Mouse (Mus musculus) neural tube, embryonic 11.5 days (tissue): Measurements from ENCODE around the gene Etv6. TPM values are rescaled to one million over a fixed set of nuclear protein-coding genes. Genes with fewer than 3 reads are reported as not detected.
A peak's percentile ranks its signal among the peaks of the same experiment; 100 is the strongest.
"Not testable (repeated sequence)": the region's sequence is repeated elsewhere in the genome, so short reads cannot be mapped to it uniquely, and the experiment has no call there.

ENCODE experiments used
- ATAC-seq: fragments of 200-750 bp; cut with Nextera tagmentation; 2 replicates; pipeline ENCODE4 v1.8.0; 2017; ENCODE audit warnings: moderate number of reproducible peaks, mild to moderate bottlenecking, moderate TSS enrichment, moderate library complexity; ENCODE audit not compliant: insufficient read depth, low FRiP score, low TSS enrichment
- DNase-seq: peaks from one replicate; pipeline ENCODE4 v3.0.0-alpha.2; 2015; ENCODE audit warnings: low spot score
- H3K27ac ChIP-seq: fragments of 300-500 bp; sonication (generic); 2 replicates; pipeline ENCODE4 v1.5.1; 2014; ENCODE audit warnings: low read depth, mild to moderate bottlenecking, low read length
- H3K27me3 ChIP-seq: fragments of 300-500 bp; sonication (generic); 2 replicates; pipeline ENCODE4 v1.6.1; 2014; ENCODE audit warnings: mild to moderate bottlenecking, low read length, mixed read lengths; ENCODE audit not compliant: control insufficient read depth, insufficient read depth
- H3K36me3 ChIP-seq: fragments of 300-500 bp; sonication (generic); 2 replicates; pipeline ENCODE4 v1.6.1; 2014; ENCODE audit warnings: mild to moderate bottlenecking, low read length, moderate library complexity, mixed read lengths; ENCODE audit not compliant: control insufficient read depth, insufficient read depth
- H3K4me1 ChIP-seq: fragments of 300-500 bp; sonication (generic); 2 replicates; pipeline ENCODE4 v1.6.1; 2014; ENCODE audit warnings: low read length, mixed read lengths; ENCODE audit not compliant: control insufficient read depth, insufficient read depth
- H3K4me2 ChIP-seq: fragments of 300-500 bp; sonication (generic); 2 replicates; pipeline ENCODE4 v1.6.1; 2014; ENCODE audit warnings: low read depth, mild to moderate bottlenecking, moderate library complexity
- H3K4me3 ChIP-seq: fragments of 300-500 bp; sonication (generic); 2 replicates; pipeline ENCODE4 v1.5.1; 2014; ENCODE audit warnings: low read depth, low read length
- H3K9ac ChIP-seq: fragments of 300-500 bp; sonication (generic); 2 replicates; pipeline ENCODE4 v1.6.1; 2014; ENCODE audit warnings: mild to moderate bottlenecking, low read length
- H3K9me3 ChIP-seq: fragments of 300-500 bp; sonication (generic); 2 replicates; pipeline ENCODE4 v1.6.1; 2016; ENCODE audit warnings: low read length; ENCODE audit not compliant: control insufficient read depth
- WGBS: fragments of 180-500 bp; shearing (Covaris S2); extraction: QIAGEN DNeasy Blood & Tissue Kit; methylation state at CpG from one replicate; pipeline ENCODE4 v1.1.7; 2014; 5-methylcytosine and 5-hydroxymethylcytosine counted together
- polyA plus RNA-seq: library from polyadenylated mRNA; unstranded; fragments of >200 nt; fragmentation: Nextera tagmentation; extraction: Ambion mirVana; gene quantifications from 2 replicates; pipeline ENCODE4 v1.2.1, GENCODE M21; 2014

Etv6 gene
- polyA plus RNA-seq: 16.9 and 18.4 TPM in 2 replicates

- Histone ChIP-seq H3K4me3 (peak within 1 kb of the TSS; percentile 75), H3K4me2 (peak within 1 kb of the TSS; percentile 82), H3K27ac (peak within 1 kb of the TSS; percentile 100), H3K9ac (peak within 1 kb of the TSS; percentile 99), H3K36me3 (no peaks in the 10 kb centered on the region), H3K4me1 (peaks cover 31% of the 10 kb centered on the region), H3K27me3 (no peaks in the 10 kb centered on the region), H3K9me3 (no peaks in the 10 kb centered on the region)
- WGBS: under 1% methylated on average over 65 of the region's 78 CpGs
- peak; percentile 83 for DNase-seq
- peak; percentile 70 for ATAC-seq
Measured at GRCm38 (mm10) chr6:134035490-134036405, at the start of gene Etv6. Etv6 (plus strand) TSS chr6:134035700.

- no peaks in the 10 kb centered on the region for H3K9me3 ChIP-seq
- H3K4me3 ChIP-seq: no peak overlapping the region
- no peaks in the 10 kb centered on the region for H3K27me3 ChIP-seq
- 74% methylated on average over 2 of the region's 2 CpGs for WGBS
- no peak overlapping the region for H3K27ac ChIP-seq
- no peaks in the 10 kb centered on the region for H3K36me3 ChIP-seq
- no peaks in the 10 kb centered on the region for H3K4me1 ChIP-seq
- H3K9ac ChIP-seq: no peak overlapping the region
- H3K4me2 ChIP-seq: no peak overlapping the region
- no peak for ATAC-seq
- DNase-seq: no peak
Measured at GRCm38 (mm10) chr6:133986161-133986560, 49.3 kb upstream of the Etv6 start.

GRCm38 (mm10) chr6:133987068-133987591, 48.4 kb upstream of the Etv6 start:
- no peak for ATAC-seq

GRCm38 (mm10) chr6:133988011-133988410, 47.5 kb upstream of the Etv6 start:
- no peak overlapping the region for H3K9ac ChIP-seq
- no peaks in the 10 kb centered on the region for H3K27me3 ChIP-seq
- DNase-seq (no peak), ATAC-seq (0 out of 2 replicates have a peak, but pooled peaks have one; percentile 13)
- no peak overlapping the region for H3K4me3 ChIP-seq
- 64% methylated on average over 9 of the region's 9 CpGs for WGBS
- H3K4me1 ChIP-seq: no peaks in the 10 kb centered on the region
- H3K4me2 ChIP-seq: no peak overlapping the region
- no peak overlapping the region for H3K27ac ChIP-seq
- no peaks in the 10 kb centered on the region for H3K36me3 ChIP-seq
- no peaks in the 10 kb centered on the region for H3K9me3 ChIP-seq

More at GRCm38 (mm10) chr6:133987068-133987591, 48.4 kb upstream of the Etv6 start:
- no peak for DNase-seq
- Histone ChIP-seq H3K4me1 (no peaks in the 10 kb centered on the region), H3K36me3 (no peaks in the 10 kb centered on the region), H3K9me3 (no peaks in the 10 kb centered on the region), H3K9ac (no peak overlapping the region), H3K4me2 (no peak overlapping the region), H3K4me3 (no peak overlapping the region), H3K27ac (no peak overlapping the region), H3K27me3 (no peaks in the 10 kb centered on the region)
- WGBS: 53% methylated on average over 2 of the region's 2 CpGs

- no peak overlapping the region for H3K4me3 ChIP-seq
- DNase-seq (no peak), ATAC-seq (no peak)
- no peaks in the 10 kb centered on the region for H3K4me1 ChIP-seq
- no peak overlapping the region for H3K9ac ChIP-seq
- 92% methylated on average over 2 of the region's 2 CpGs for WGBS
- H3K9me3 ChIP-seq: no peaks in the 10 kb centered on the region
- no peaks in the 10 kb centered on the region for H3K27me3 ChIP-seq
- H3K36me3 ChIP-seq: no peaks in the 10 kb centered on the region
- no peak overlapping the region for H3K4me2 ChIP-seq
- no peak overlapping the region for H3K27ac ChIP-seq
Measured at GRCm38 (mm10) chr6:133997461-133997860, 38.0 kb upstream of the Etv6 start.

- Histone ChIP-seq H3K4me3 (no peak overlapping the region), H3K4me2 (no peak overlapping the region), H3K9ac (no peak overlapping the region), H3K9me3 (no peaks in the 10 kb centered on the region), H3K27me3 (no peaks in the 10 kb centered on the region), H3K36me3 (no peaks in the 10 kb centered on the region), H3K27ac (no peak overlapping the region), H3K4me1 (no peaks in the 10 kb centered on the region)
- DNase-seq (no peak), ATAC-seq (no peak)
- WGBS: 64% methylated on average over 2 of the region's 2 CpGs
Measured at GRCm38 (mm10) chr6:133997935-133998334, 37.6 kb upstream of the Etv6 start.

- not testable (repeated sequence) for H3K4me1 ChIP-seq, H3K27me3 ChIP-seq, H3K9ac ChIP-seq, H3K4me2 ChIP-seq, H3K4me3 ChIP-seq, H3K27ac ChIP-seq, DNase-seq, H3K36me3 ChIP-seq, ATAC-seq, H3K9me3 ChIP-seq
- WGBS: 66% methylated on average over 5 of the region's 12 CpGs
Measured at GRCm38 (mm10) chr6:134014488-134015110, 20.9 kb upstream of the Etv6 start.

- WGBS: 90% methylated on average over 1 of the region's 1 CpGs
Measured at GRCm38 (mm10) chr6:134018807-134019206, 16.7 kb upstream of the Etv6 start.

More at GRCm38 (mm10) chr6:134018807-134019206, 16.7 kb upstream of the Etv6 start:
- Histone ChIP-seq H3K27ac (no peak overlapping the region), H3K27me3 (no peaks in the 10 kb centered on the region), H3K4me3 (no peak overlapping the region), H3K9me3 (no peaks in the 10 kb centered on the region), H3K9ac (no peak overlapping the region), H3K36me3 (no peaks in the 10 kb centered on the region), H3K4me2 (no peak overlapping the region), H3K4me1 (no peaks in the 10 kb centered on the region)
- DNase-seq (no peak), ATAC-seq (no peak)
